Mouse (Mus musculus): Measurements from ENCODE around the gene Zbtb3. TPM values are rescaled to one million over a fixed set of nuclear protein-coding genes. Genes with fewer than 3 reads are reported as not detected.

The Zbtb3 gene
- total and polyA plus RNA-seq, 3 experiments = 1.2 to 2.5 (median 2.2) TPM

DNA sequence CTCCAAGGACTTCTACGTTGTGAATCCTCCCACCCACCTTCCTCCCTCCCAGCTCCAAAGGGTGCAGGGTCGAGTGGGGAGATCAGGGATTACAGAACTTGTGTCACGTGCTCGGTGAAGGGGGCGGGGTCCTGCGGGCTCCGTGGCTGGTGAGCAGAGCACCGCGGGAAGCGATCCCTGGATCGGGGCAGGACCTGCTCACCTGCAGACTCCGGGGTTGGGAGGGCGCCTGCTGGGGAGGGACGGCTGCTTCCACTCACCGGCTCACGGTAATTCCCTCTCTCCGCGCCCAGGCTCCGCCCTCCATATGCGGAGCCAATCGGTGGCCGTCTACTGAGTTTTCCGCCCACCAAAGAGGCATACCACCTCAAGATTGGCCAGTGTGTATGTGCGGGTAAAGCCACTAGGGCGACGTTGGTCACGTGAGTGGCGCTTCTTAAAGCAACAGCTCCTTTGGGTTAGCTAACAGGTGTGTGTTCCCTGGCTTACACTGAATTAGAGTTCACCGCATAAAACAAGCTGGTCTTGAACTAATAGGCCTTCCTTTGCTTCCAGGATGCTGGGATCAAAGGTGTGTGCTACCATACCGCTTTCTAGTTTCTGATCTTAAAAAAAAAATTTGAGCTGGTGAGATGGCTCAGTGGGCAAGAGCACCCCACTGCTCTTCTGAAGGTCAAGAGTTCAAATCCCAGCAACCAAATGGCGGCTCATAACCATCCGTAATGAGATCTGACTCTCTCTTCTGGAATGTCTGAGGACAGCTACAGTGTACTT is 16.2 kb upstream of the Zbtb3 start, which contains the start of gene Taf6l (continued):
- peak; percentile 96 for TF ChIP-seq USF2 (conservative IDR thresholded peaks at IDR 0.05; ENCODE audit: low read depth, low read length)
- peak; percentile 93 for TF ChIP-seq MAX (IDR thresholded peaks at IDR 0.05; ENCODE audit: low read length)
- peak; percentile 98 for TF ChIP-seq BHLHE40 (IDR thresholded peaks at IDR 0.05; ENCODE audit: low read depth, low read length)
- TF ChIP-seq ELF1 (IDR thresholded peaks at IDR 0.05; ENCODE audit: low read depth, low read length) = peak; percentile 56
- no peak for TF ChIP-seq ZMIZ1 (IDR thresholded peaks at IDR 0.05; ENCODE audit: low read depth, low read length)
- TF ChIP-seq POLR2A (IDR thresholded peaks at IDR 0.05; ENCODE audit: low read depth, low read length) = peak; percentile 81

GRCm38 (mm10) chr19:8788521-8788920 is 13.8 kb upstream of the Zbtb3 start:
- DNase-seq (ENCODE audit: extremely low read depth) = no peak
- H3K4me1 ChIP-seq (ENCODE audit: control insufficient read depth in 1 of 2, insufficient read depth in 2 of 2) = peaks cover 2 to 17% of the 10 kb centered on the region in 2 experiments; a peak in 3 of 4 replicates
- H3K27me3 ChIP-seq (replicated peaks) = no peaks in the 10 kb centered on the region
- no peak overlapping the region for H3K4me2 ChIP-seq (ENCODE audit: insufficient read depth, low read depth, poor library complexity, severe bottlenecking)
- dilution Hi-C loops (cut with MboI; ENCODE audit: extremely low pct_ligation_motif_present, extremely low pct_unique_long_range_greater_than_20kb, low sequenced_read_pairs) (no loop called here), in situ Hi-C loops (cut with MboI; ENCODE audit: low pct_ligation_motif_present, low pct_unique_long_range_greater_than_20kb, low sequenced_read_pairs) (no loop called here)
- no peak overlapping the region for H3K27ac ChIP-seq (ENCODE audit: insufficient read depth, low read depth)
- no peak overlapping the region for H3K4me3 ChIP-seq (replicated peaks in 1 of 3; ENCODE audit: low read depth in 2 of 3, low read length in 2 of 3, poor library complexity in 1 of 3)
- peaks cover 6% of the 10 kb centered on the region for H3K9me3 ChIP-seq (replicated peaks; ENCODE audit: low read length)
- peak; percentile 56 for TF ChIP-seq ZNF384 (IDR thresholded peaks at IDR 0.05; ENCODE audit: low read depth, low read length)
- no peak for TF ChIP-seq RCOR1 (conservative IDR thresholded peaks at IDR 0.05; ENCODE audit: low read depth, low read length)
- no peaks in the 10 kb centered on the region; the same call in 1 of the 2 replicates for H3K79me2 ChIP-seq (replicated peaks; ENCODE audit: control insufficient read depth, extremely low read depth, insufficient read depth, poor library complexity, severe bottlenecking)
- no peak overlapping the region for H3K9ac ChIP-seq (ENCODE audit: insufficient read depth, low read depth)
- H3K36me3 ChIP-seq (replicated peaks in 1 of 2; ENCODE audit: control insufficient read depth in 1 of 2, insufficient read depth in 1 of 2, low read length in 1 of 2) = peaks cover 12 to 33% of the 10 kb centered on the region in 2 experiments

DNA sequence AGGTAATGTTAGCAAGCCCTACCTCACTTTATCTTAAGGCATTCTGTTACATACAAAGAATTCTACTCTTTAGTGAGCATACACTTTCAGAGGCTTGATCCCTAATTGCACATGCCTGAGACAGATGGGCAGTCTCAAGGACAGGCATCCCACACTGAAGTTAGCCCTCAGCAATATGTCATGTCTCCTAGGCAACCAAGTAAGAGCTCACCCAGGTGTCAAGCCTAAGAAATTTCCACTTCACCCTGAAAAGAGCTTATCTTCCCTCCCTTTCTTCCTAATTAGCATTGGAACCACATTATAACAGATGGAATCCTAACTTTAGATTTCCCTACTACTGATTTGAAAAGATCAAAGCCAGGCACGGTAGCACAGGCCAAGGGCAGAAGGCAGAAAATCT is 13.2 kb upstream of the Zbtb3 start:
- H3K27ac ChIP-seq (ENCODE audit: insufficient read depth, low read depth) = no peak overlapping the region
- peaks cover 15 to 35% of the 10 kb centered on the region in 2 experiments for H3K36me3 ChIP-seq (replicated peaks in 1 of 2; ENCODE audit: control insufficient read depth in 1 of 2, insufficient read depth in 1 of 2, low read length in 1 of 2)
- H3K4me3 ChIP-seq (replicated peaks in 1 of 3; ENCODE audit: low read depth in 2 of 3, low read length in 2 of 3, poor library complexity in 1 of 3) = no peak overlapping the region
- in situ Hi-C loops (cut with MboI; ENCODE audit: low pct_ligation_motif_present, low pct_unique_long_range_greater_than_20kb, low sequenced_read_pairs) = no loop called here
- DNase-seq (ENCODE audit: extremely low read depth) = no peak
- peaks cover 2 to 17% of the 10 kb centered on the region in 2 experiments; a peak in 3 of 4 replicates for H3K4me1 ChIP-seq (ENCODE audit: control insufficient read depth in 1 of 2, insufficient read depth in 2 of 2)
- no peaks in the 10 kb centered on the region for H3K27me3 ChIP-seq (replicated peaks)
- no peaks in the 10 kb centered on the region; the same call in 1 of the 2 replicates for H3K79me2 ChIP-seq (replicated peaks; ENCODE audit: control insufficient read depth, extremely low read depth, insufficient read depth, poor library complexity, severe bottlenecking)
- no peak for TF ChIP-seq ZNF384 (IDR thresholded peaks at IDR 0.05; ENCODE audit: low read depth, low read length)
- TF ChIP-seq ELF1 (IDR thresholded peaks at IDR 0.05; ENCODE audit: low read depth, low read length) = no peak
- TF ChIP-seq BHLHE40 (IDR thresholded peaks at IDR 0.05; ENCODE audit: low read depth, low read length) = no peak
- no peak for TF ChIP-seq CTCF (conservative IDR thresholded peaks at IDR 0.05 in 1 of 2, IDR thresholded peaks at IDR 0.05 in 1 of 2; ENCODE audit: low read depth in 2 of 2, low read length in 2 of 2)
- TF ChIP-seq MEF2A (IDR thresholded peaks at IDR 0.05; ENCODE audit: borderline replicate concordance, low read depth, low read length) = no peak
- no peak for TF ChIP-seq JUND (conservative IDR thresholded peaks at IDR 0.05; ENCODE audit: low read depth, low read length)
- TF ChIP-seq E2F4 (IDR thresholded peaks at IDR 0.05; ENCODE audit: insufficient replicate concordance, low read depth, low read length) = no peak
- TF ChIP-seq POLR2A (IDR thresholded peaks at IDR 0.05; ENCODE audit: low read depth, low read length) = no peak
- no peak for TF ChIP-seq RCOR1 (conservative IDR thresholded peaks at IDR 0.05; ENCODE audit: low read depth, low read length)
- TF ChIP-seq MAFK (IDR thresholded peaks at IDR 0.05; ENCODE audit: insufficient replicate concordance, low read length) = no peak
- no peak for TF ChIP-seq KAT2A (IDR thresholded peaks at IDR 0.05; ENCODE audit: insufficient replicate concordance, low read length)
- no peak for TF ChIP-seq ZC3H11A (IDR thresholded peaks at IDR 0.05; ENCODE audit: low read depth, low read length)
- no peak for TF ChIP-seq CHD1 (IDR thresholded peaks at IDR 0.05; ENCODE audit: low read depth, low read length)
- TF ChIP-seq RAD21 (IDR thresholded peaks at IDR 0.05; ENCODE audit: low read depth, low read length) = no peak
- TF ChIP-seq ZKSCAN1 (IDR thresholded peaks at IDR 0.05; ENCODE audit: borderline replicate concordance, low read depth, low read length) = no peak
- no peak for TF ChIP-seq USF1 (IDR thresholded peaks at IDR 0.05; ENCODE audit: low read depth, low read length)
- no peak for TF ChIP-seq MAX (IDR thresholded peaks at IDR 0.05; ENCODE audit: low read length)
- H3K9ac ChIP-seq (ENCODE audit: insufficient read depth, low read depth) = no peak overlapping the region
- H3K4me2 ChIP-seq (ENCODE audit: insufficient read depth, low read depth, poor library complexity, severe bottlenecking) = no peak overlapping the region
- peaks cover 12% of the 10 kb centered on the region for H3K9me3 ChIP-seq (replicated peaks; ENCODE audit: low read length)
- dilution Hi-C loops (cut with MboI; ENCODE audit: extremely low pct_ligation_motif_present, extremely low pct_unique_long_range_greater_than_20kb, low sequenced_read_pairs) = no loop called here
